Mouse (Mus musculus): ENCODE data around the gene Ap5z1. TPM values are rescaled to one million over a fixed set of nuclear protein-coding genes. Genes with fewer than 3 reads are reported as not detected.

The Ap5z1 gene
- polyA plus RNA-seq (2014; fragmentation: Illumina TruSeq; extraction: RNeasy Lipid Tissue Mini Kit (QIAGEN cat#74804); ENCODE audit: low replicate concordance): 0.59 TPM

DNA sequence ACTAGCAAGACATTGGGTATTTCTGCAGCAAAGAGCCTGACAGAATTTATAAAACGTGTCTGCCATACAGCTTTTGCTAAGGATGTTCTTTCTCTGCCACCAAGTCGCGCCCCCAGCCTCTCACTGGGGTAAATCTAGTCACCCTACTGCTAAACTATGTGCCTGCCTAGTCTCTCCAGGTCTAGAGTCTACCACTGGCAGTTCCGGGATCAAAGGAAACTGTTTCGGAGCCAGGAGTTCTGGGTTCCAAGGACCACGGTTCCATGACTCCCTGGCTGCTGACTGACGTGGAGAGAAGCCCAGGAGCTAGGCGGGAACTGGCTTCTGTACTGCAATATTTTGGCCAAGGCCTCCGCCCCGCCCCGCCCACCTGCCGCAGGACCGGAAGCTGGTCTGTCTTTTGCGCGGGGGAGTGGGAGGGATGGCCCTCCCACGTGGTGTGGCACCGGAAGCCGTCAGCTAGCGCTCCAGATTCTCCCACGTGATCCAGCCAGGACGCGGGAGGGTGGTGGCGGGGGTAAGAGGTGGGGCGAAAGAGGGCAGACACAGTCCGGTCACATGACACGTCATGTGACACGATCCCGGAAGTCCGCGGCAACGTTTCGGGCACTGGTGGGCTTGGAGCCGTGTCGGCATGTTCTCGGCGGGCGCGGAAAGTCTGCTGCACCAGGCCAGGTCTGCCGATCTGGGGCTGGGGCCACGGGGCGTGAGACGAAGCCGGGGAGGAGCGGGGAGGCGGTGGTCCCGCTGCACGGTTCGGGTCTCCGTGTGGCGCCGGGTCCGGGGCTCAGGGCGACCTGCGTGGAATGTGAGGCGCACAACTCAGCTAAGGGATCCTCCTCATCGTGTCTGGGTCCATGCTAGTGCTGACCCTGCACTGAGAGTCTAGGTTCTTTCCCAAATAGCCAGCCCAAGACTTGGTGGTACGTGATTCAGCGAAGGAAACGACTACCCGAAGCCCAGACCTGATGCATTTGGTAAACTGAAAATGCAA, at the start of gene Ap5z1:
Gene Ap5z1, plus strand, starts transcription at position 484 of the 994 bp plus-strand sequence.

Other genes with a start within 250 kb of the Ap5z1 start
- 2.9 TPM for gene Foxk1, start 62.4 kb upstream of the Ap5z1 start, polyA plus RNA-seq (2014; fragmentation: Illumina TruSeq; extraction: RNeasy Lipid Tissue Mini Kit (QIAGEN cat#74804); ENCODE audit: low replicate concordance)
- gene Papolb, start 66.1 kb downstream of the Ap5z1 start, polyA plus RNA-seq (2014; fragmentation: Illumina TruSeq; extraction: RNeasy Lipid Tissue Mini Kit (QIAGEN cat#74804); ENCODE audit: low replicate concordance): not detected
- not detected for gene Radil, start 87.2 kb downstream of the Ap5z1 start, polyA plus RNA-seq (2014; fragmentation: Illumina TruSeq; extraction: RNeasy Lipid Tissue Mini Kit (QIAGEN cat#74804); ENCODE audit: low replicate concordance)
- 0.11 TPM for gene Mmd2, start 144.9 kb downstream of the Ap5z1 start, polyA plus RNA-seq (2014; fragmentation: Illumina TruSeq; extraction: RNeasy Lipid Tissue Mini Kit (QIAGEN cat#74804); ENCODE audit: low replicate concordance)
- 9.2 TPM for gene Wipi2, start 163.8 kb downstream of the Ap5z1 start, polyA plus RNA-seq (2014; fragmentation: Illumina TruSeq; extraction: RNeasy Lipid Tissue Mini Kit (QIAGEN cat#74804); ENCODE audit: low replicate concordance)
- not detected for gene Slc29a4, start 228.6 kb downstream of the Ap5z1 start, polyA plus RNA-seq (2014; fragmentation: Illumina TruSeq; extraction: RNeasy Lipid Tissue Mini Kit (QIAGEN cat#74804); ENCODE audit: low replicate concordance)